Mouse (Mus musculus): ENCODE measurements around the gene Akap10.
"Not testable (repeated sequence)": the region's sequence is repeated elsewhere in the genome, so short reads cannot be mapped to it uniquely, and the experiment has no call there.

Gene Akap10

GRCm38 (mm10) chr11:61930098-61930517 lies at the start of gene Akap10:
Akap10 (minus strand) TSS chr11:61930252.
- peak; percentile 87 to 94 for DNase-seq (ENCODE audit: low spot score in 2 of 2)

- DNase-seq (ENCODE audit: low spot score in 2 of 2), result peak in 1 of 2 experiments; percentile 28
These were observed 45.7 kb upstream of the Akap10 start for GRCm38 (mm10) chr11:61975783-61976182.

GRCm38 (mm10) chr11:61974106-61974707 lies 44.2 kb upstream of the Akap10 start:
- no peak for DNase-seq (ENCODE audit: low spot score in 2 of 2)

- DNase-seq (ENCODE audit: low spot score in 2 of 2), result no peak
These were observed 41.6 kb upstream of the Akap10 start for GRCm38 (mm10) chr11:61971441-61972221.

DNA sequence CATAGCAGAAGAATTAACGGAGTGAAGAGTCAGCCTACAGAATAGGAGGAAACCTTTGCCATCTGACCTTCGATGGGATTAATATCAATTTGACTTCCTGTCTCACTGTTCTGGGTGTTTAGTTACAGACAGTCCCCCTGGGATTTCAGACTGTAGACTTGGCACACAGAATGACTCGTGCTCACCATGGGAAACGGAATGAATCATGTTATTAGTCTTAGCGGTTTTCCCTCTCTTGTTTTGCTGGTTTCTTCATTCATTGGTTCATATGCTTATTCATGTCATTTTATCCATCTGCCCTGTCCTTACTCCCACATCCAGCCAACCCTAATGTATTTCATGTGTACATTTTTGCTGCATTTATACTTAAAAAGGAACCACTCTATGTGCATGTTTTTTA lies 40.8 kb upstream of the Akap10 start:
- DNase-seq (ENCODE audit: low spot score in 2 of 2), result no peak

DNA sequence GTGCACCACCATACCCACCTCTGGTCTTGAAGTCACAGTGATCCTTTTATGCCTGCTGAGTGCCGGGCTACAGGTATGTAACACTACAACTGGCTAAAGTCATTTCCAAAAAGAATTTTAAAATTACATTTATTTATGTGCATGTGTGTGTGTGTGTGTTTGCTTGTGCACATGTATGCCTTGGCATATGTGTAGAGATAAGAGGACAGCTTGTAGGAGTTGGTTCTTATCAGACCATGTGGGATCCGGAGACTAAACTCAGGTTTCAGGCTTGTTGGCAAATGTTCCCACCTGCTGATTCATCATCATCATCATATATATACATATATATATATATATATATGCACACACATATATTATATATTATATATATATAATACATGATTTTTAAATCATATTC lies 38.8 kb upstream of the Akap10 start:
- DNase-seq (ENCODE audit: low spot score in 2 of 2), result no peak

GRCm38 (mm10) chr11:61967034-61967433 lies 37.0 kb upstream of the Akap10 start:
- no peak for DNase-seq (ENCODE audit: low spot score in 2 of 2)

DNA sequence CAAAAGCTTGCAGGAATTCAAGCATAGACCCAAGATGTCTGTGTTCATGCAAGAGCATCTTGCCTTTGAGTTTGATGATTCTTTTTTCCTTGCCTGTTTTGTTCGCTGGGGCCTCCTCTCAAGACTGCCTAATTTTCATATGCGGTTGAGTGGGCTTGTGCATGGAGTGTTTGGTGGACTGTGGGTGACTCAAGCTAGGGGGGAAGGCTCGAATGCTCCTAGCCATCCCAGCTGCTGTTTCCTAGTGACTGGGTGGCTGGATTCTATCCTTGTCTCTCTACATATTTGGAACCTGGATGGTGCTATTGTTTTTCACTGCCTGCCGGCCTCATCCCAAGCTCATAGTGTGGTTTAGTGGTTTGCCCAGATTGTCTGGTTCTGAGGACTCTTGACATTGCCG lies 34.6 kb upstream of the Akap10 start:
- no peak for DNase-seq (ENCODE audit: low spot score in 2 of 2)

DNA sequence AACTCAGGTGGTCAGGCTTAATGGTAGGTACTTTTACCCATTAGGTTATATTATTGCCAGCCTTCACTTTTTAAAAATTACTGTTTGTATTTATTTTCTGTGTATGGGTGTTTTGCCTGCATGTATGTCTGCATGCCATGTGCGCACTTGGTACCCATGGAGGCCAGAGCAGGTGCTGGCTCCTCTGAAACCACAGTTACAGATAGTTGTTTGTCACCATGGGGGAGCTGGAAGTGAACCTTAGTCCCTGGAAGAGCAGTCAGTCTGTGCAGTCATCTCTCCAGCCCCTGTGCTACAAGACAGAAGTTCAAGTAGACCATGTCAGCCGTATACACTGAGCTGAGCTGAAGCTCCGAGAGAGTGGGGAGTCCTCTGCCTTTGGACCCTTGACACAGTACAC lies 33.1 kb upstream of the Akap10 start:
- no peak for DNase-seq (ENCODE audit: low spot score in 2 of 2)

GRCm38 (mm10) chr11:61962684-61963083 lies 32.6 kb upstream of the Akap10 start:
- no peak for DNase-seq (ENCODE audit: low spot score in 2 of 2)

GRCm38 (mm10) chr11:61960096-61960495 lies 30.0 kb upstream of the Akap10 start:
- DNase-seq (ENCODE audit: low spot score in 2 of 2), result no peak

DNA sequence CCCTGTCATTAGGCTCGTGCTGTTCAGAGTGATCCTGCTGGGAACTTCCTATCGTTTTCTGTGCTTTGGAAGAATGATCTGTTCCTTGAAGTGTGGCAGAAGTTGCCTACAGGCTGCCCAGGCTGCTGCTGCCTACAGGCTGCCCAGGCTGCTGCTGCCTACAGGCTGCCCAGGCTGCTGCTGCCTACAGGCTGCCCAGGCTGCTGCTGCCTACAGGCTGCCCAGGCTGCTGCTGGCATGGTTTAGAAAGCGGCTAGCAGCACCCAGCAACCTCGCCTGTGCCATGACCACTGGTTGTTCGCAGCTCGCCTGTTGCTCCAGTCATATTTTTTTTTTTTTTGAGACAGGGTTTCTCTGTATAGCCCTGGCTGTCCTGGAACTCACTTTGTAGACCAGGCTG lies 28.7 kb upstream of the Akap10 start:
- DNase-seq (ENCODE audit: low spot score in 2 of 2), result not testable (repeated sequence)

DNA sequence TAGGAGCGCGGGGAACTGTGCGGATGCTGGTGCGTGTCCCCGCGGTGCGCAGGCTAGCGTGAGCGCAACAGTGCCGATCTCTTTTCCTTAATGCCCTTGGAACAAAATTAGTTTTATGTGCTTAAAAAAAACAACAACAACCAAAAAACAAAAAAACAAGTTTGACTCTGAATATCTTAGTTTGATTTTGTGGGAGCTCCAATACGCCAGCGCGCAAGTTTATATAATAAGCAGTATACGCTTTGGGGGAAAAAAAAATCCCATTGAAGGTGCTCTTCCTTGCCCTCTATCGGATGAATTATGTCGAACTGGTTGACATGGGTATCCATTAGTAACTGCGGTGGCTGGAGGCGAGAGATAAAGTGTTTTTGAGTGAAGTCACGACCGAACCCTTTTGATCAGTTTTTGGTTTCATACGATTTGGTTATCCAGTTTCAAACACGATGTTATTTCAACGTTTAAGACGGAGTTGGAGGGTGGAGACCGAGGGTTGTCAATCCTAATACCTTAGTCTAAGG lies 27.3 kb upstream of the Akap10 start:
- DNase-seq (ENCODE audit: low spot score in 2 of 2), result peak; percentile 31 to 59

GRCm38 (mm10) chr11:61956572-61957295 lies 26.7 kb upstream of the Akap10 start, which contains the start of gene Specc1:
Specc1 (plus strand) TSS chr11:61956763.
- DNase-seq (ENCODE audit: low spot score in 2 of 2), result peak; percentile 91 to 93

- DNase-seq (ENCODE audit: low spot score in 2 of 2), result no peak
These were observed 25.9 kb upstream of the Akap10 start for GRCm38 (mm10) chr11:61955951-61956350.

DNA sequence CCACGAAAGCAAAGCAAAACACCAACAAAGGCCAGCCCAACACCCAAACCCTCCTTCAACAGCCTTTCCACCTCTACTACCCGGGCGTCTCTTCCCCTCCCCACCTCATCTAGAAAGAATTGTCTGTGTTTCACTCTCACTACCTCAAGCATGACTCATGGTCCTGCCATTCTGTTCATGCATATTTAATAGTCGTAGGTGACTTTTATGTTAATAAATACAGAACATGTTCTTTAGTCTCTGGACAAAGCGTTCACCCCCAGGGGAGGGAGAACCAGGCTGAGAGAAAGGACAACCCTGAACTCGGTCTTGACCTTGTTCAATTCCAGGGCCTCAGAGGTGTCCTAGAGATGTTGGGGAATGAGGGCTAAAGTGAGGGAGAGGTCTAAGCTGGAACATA lies 25.1 kb upstream of the Akap10 start:
- no peak for DNase-seq (ENCODE audit: low spot score in 2 of 2)

GRCm38 (mm10) chr11:61950632-61951031 lies 20.6 kb upstream of the Akap10 start:
- peak; percentile 70 to 89 for DNase-seq (ENCODE audit: low spot score in 2 of 2)

- DNase-seq (ENCODE audit: low spot score in 2 of 2), result peak in 1 of 2 experiments; percentile 22
These were observed 19.3 kb upstream of the Akap10 start for GRCm38 (mm10) chr11:61949315-61949714.

DNA sequence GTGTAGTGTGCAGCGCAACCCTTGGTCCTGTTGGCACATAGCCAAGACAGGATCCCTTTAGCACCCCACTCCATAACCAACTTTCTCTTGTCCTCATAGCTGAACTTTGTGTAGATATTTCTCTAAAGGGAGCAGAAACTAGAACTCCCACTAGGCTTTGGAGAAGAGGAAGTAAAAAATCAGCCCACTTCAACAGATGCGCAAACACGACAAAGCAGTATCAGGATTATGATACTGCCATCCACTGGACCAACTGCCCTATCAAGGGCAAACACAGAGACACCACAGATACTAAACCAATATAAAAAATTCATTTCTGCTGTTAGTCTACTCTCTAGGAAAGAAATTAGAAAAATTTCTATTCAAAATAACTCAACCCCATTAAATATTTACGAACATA lies 16.6 kb upstream of the Akap10 start:
- DNase-seq (ENCODE audit: low spot score in 2 of 2), result no peak

DNA sequence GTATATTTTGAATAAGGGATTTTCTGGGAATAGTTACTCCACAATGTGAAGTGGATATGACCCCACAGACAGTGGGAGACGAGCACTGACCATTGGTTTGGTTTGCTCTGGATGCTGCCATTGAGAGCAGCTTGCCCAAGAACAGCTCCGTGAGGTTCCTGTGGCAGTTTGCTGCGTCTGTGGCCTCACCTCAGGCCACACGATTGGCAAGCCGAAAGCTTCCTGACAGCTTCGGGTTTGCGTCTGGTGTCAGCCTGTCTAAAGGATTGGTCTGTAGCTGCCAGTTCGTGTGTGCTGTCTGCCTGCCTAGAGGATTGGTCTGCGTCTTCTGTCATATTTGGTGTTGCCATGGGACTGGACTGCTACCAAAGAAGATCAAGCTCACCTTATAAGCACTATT lies 14.4 kb upstream of the Akap10 start:
- no peak for DNase-seq (ENCODE audit: low spot score in 2 of 2)

- DNase-seq (ENCODE audit: low spot score in 2 of 2), result no peak
These were observed 12.9 kb upstream of the Akap10 start for GRCm38 (mm10) chr11:61942903-61943302.

GRCm38 (mm10) chr11:61937761-61938160 lies 7.7 kb upstream of the Akap10 start:
- no peak for DNase-seq (ENCODE audit: low spot score in 2 of 2)
